Mouse (Mus musculus) kidney, embryonic 15.5 days (tissue): ENCODE data around the gene Arpp19. TPM values are rescaled to one million over a fixed set of nuclear protein-coding genes. Genes with fewer than 3 reads are reported as not detected.

Source experiments
- ATAC-seq: fragments of 200-750 bp; cut with Nextera tagmentation; replicated peaks from 2 replicates; pipeline ENCODE4 v1.8.0; 2017; ENCODE audit warnings: moderate TSS enrichment; ENCODE audit not compliant: low FRiP score
- H3K27ac ChIP-seq: fragments of 300-500 bp; sonication (generic); 2 replicates; pipeline ENCODE4 v1.5.1; 2015; ENCODE audit warnings: mild to moderate bottlenecking, inconsistent platforms
- H3K27me3 ChIP-seq: fragments of 300-500 bp; sonication (generic); 2 replicates; pipeline ENCODE4 v1.6.1; 2015; ENCODE audit warnings: inconsistent platforms
- H3K36me3 ChIP-seq: fragments of 300-500 bp; sonication (generic); 2 replicates; pipeline ENCODE4 v1.6.1; 2015; ENCODE audit warnings: inconsistent platforms
- H3K4me1 ChIP-seq: fragments of 300-500 bp; sonication (generic); 2 replicates; pipeline ENCODE4 v1.6.1; 2015; ENCODE audit warnings: inconsistent platforms
- H3K4me2 ChIP-seq: fragments of 300-500 bp; sonication (generic); 2 replicates; pipeline ENCODE4 v1.6.1; 2015; ENCODE audit warnings: moderate library complexity, mild to moderate bottlenecking, inconsistent platforms
- H3K4me3 ChIP-seq: fragments of 300-500 bp; sonication (generic); replicated peaks from 2 replicates; pipeline ENCODE4 v1.5.1; 2015; ENCODE audit warnings: mild to moderate bottlenecking, inconsistent platforms
- H3K9ac ChIP-seq: fragments of 300-500 bp; sonication (generic); 2 replicates; pipeline ENCODE4 v1.6.1; 2015; ENCODE audit warnings: mild to moderate bottlenecking, inconsistent platforms
- H3K9me3 ChIP-seq: fragments of 300-500 bp; sonication (generic); replicated peaks from 2 replicates; pipeline ENCODE4 v1.6.1; 2016; ENCODE audit warnings: inconsistent platforms
- WGBS: fragments of 180-500 bp; shearing (Covaris S2); methylation state at CpG from one replicate; pipeline ENCODE4 v1.1.7; 2015; ENCODE audit warnings: mixed read lengths; 5-methylcytosine and 5-hydroxymethylcytosine counted together
- polyA plus RNA-seq: library from polyadenylated mRNA; unstranded; fragments of >200 nt; fragmentation: Nextera tagmentation; extraction: Ambion mirVana; gene quantifications from 2 replicates; pipeline ENCODE4 v1.2.1, GENCODE M21; 2015

Gene Arpp19
- polyA plus RNA-seq, 1 experiment from 2014 or later = 283 TPM

DNA sequence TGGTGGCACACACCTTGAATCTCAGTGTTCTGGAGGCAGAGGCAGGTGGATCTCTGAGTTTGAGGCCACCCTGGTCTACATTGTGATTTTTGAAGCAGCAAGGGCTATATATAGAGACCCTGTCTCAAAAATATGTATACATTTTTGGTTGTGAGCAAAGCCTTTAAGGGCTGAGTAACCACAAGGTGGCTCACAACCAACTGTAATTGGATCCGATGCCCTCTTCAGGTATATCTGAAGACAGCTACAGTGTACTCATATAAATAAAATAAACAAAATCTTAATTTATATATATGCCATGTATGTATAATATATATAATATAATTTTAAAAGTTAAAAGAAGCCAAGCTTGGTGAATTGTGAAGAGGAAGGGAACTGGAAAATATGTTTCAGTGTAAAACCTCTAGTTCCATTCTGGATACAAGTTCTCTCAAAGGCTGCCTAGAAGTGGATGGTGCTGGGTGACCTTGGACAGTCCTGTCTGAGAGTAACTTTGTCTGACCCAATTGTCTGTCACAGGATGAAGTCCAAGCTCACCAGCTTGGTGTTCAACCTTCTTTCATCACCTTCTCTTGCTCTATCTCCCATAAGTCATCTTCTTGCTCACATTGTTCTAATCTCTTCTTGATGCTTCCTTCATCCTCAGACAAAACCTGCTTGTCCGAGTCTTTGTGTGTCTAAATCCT lies 4.6 kb downstream of the Arpp19 start:
- no peak for ATAC-seq
- Histone ChIP-seq H3K27ac (no peak overlapping the region), H3K9ac (no peak overlapping the region), H3K4me1 (peaks cover 12% of the 10 kb centered on the region), H3K36me3 (peaks cover 28% of the 10 kb centered on the region), H3K27me3 (no peaks in the 10 kb centered on the region), H3K9me3 (no peaks in the 10 kb centered on the region), H3K4me2 (no peak overlapping the region), H3K4me3 (no peak overlapping the region)
- WGBS = 83% methylated on average over 2 of the region's 2 CpGs

GRCm38 (mm10) chr9:75043191-75043590 lies 5.8 kb downstream of the Arpp19 start:
- Histone ChIP-seq H3K36me3 (peaks cover 28% of the 10 kb centered on the region), H3K4me3 (no peak overlapping the region), H3K9me3 (no peaks in the 10 kb centered on the region), H3K4me2 (no peak overlapping the region), H3K4me1 (peaks cover 12% of the 10 kb centered on the region), H3K27me3 (no peaks in the 10 kb centered on the region), H3K27ac (no peak overlapping the region), H3K9ac (no peak overlapping the region)
- ATAC-seq = no peak
- WGBS = 89% methylated on average over 2 of the region's 2 CpGs

DNA sequence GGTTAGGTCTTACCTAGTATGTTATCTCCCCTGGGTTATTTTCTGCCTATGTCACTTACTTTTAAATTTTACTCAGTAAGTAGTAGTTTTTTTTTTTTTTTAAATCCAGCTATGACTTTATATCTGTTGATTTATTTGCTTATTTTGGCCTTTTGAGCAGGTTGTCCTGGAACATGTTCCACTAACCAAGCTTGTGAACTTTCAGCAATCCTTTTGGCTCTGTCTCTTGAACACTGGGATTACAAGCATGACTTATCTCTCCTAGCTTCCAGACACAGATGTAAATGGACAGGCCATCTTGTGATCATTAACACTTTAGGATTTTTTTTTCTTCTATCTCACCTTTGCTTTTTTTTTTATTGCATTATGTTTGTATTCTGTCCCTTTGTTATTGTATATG lies 9.7 kb downstream of the Arpp19 start:
- Histone ChIP-seq H3K4me1 (no peaks in the 10 kb centered on the region), H3K4me2 (no peak overlapping the region), H3K9ac (no peak overlapping the region), H3K4me3 (no peak overlapping the region), H3K9me3 (no peaks in the 10 kb centered on the region), H3K27me3 (no peaks in the 10 kb centered on the region), H3K36me3 (peaks cover 29% of the 10 kb centered on the region), H3K27ac (no peak overlapping the region)
- no peak for ATAC-seq

DNA sequence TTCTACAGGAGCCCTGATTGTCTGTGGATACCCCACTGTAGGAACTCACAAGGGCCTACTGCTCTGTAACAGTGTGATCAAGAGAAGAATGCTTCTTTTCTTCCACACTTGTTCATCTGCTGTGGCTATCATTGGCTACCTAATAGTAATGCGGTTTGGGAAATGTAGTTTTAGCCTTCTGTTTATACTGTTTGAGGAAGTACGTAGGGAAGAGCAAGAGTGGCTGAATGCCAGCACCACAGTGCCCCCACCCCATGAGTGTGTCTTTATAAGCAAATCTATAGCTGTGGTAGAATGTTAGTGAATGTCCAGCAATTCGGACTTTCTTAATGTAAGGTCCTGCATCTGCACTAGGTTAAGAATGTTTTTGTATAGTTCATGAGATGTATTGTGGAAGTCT lies 11.7 kb downstream of the Arpp19 start:
- WGBS = 74% methylated on average over 3 of the region's 3 CpGs
- no peaks in the 10 kb centered on the region for H3K27me3 ChIP-seq
- no peak overlapping the region for H3K27ac ChIP-seq
- no peaks in the 10 kb centered on the region for H3K4me1 ChIP-seq
- ATAC-seq = no peak
- no peak overlapping the region for H3K9ac ChIP-seq
- H3K4me2 ChIP-seq = no peak overlapping the region
- peaks cover 25% of the 10 kb centered on the region for H3K36me3 ChIP-seq
- no peak overlapping the region for H3K4me3 ChIP-seq
- H3K9me3 ChIP-seq = no peaks in the 10 kb centered on the region

- Histone ChIP-seq H3K36me3 (peaks cover 24% of the 10 kb centered on the region), H3K27me3 (no peaks in the 10 kb centered on the region), H3K4me3 (no peak overlapping the region), H3K27ac (no peak overlapping the region), H3K4me1 (no peaks in the 10 kb centered on the region), H3K9me3 (no peaks in the 10 kb centered on the region), H3K4me2 (no peak overlapping the region), H3K9ac (no peak overlapping the region)
- 34% methylated on average over 3 of the region's 3 CpGs for WGBS
- ATAC-seq = no peak
Observed at GRCm38 (mm10) chr9:75050003-75050402, 12.6 kb downstream of the Arpp19 start.

DNA sequence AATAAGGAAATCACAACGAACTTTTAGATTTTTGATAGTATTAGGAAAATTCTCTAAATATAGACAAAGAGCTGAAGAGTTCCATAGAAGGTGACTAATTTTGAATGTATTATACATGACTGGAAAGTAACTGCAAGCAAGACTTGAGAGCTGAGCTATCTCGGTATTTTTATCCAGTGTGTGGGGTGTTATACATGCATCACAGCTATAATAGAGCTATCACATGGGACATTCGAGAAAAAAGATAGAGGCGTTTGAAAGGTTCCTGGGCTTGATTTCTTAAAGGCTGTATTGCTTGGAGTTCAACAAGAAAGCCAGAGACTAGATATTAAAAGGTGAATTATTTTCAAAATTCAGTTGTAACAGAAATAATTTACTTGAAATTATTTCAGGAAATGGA lies 14.4 kb downstream of the Arpp19 start:
- no peaks in the 10 kb centered on the region for H3K27me3 ChIP-seq
- no peak overlapping the region for H3K9ac ChIP-seq
- peaks cover 20% of the 10 kb centered on the region for H3K36me3 ChIP-seq
- H3K9me3 ChIP-seq = no peaks in the 10 kb centered on the region
- ATAC-seq = no peak
- no peaks in the 10 kb centered on the region for H3K4me1 ChIP-seq
- H3K4me3 ChIP-seq = no peak overlapping the region
- WGBS = 92% methylated on average over 4 of the region's 4 CpGs
- no peak overlapping the region for H3K27ac ChIP-seq
- no peak overlapping the region for H3K4me2 ChIP-seq

GRCm38 (mm10) chr9:75055046-75055445 lies 17.6 kb downstream of the Arpp19 start:
- Histone ChIP-seq H3K4me2 (no peak overlapping the region), H3K27me3 (no peaks in the 10 kb centered on the region), H3K36me3 (peaks cover 49% of the 10 kb centered on the region), H3K9me3 (no peaks in the 10 kb centered on the region), H3K27ac (no peak overlapping the region), H3K4me3 (no peak overlapping the region), H3K9ac (no peak overlapping the region), H3K4me1 (no peaks in the 10 kb centered on the region)
- ATAC-seq = no peak
- WGBS = 89% methylated on average over 5 of the region's 5 CpGs

GRCm38 (mm10) chr9:75064678-75065331 lies 27.4 kb downstream of the Arpp19 start:
- Histone ChIP-seq H3K36me3 (peaks cover 6% of the 10 kb centered on the region), H3K27ac (0 out of 2 replicates have a peak overlapping the region, but pooled peaks have one; percentile 23), H3K27me3 (no peaks in the 10 kb centered on the region), H3K4me1 (peaks cover 3% of the 10 kb centered on the region; the same call in 1 of the 2 replicates), H3K4me3 (no peak overlapping the region), H3K4me2 (no peak overlapping the region), H3K9ac (no peak overlapping the region), H3K9me3 (no peaks in the 10 kb centered on the region)
- 59% methylated on average over 9 of the region's 9 CpGs for WGBS
- ATAC-seq = 0 out of 2 replicates have a peak, but pooled peaks have one; percentile 15

- Histone ChIP-seq H3K4me2 (peak within 1 kb of the TSS; percentile 94), H3K9me3 (no peaks in the 10 kb centered on the region), H3K9ac (peak within 1 kb of the TSS; percentile 75), H3K36me3 (no peaks in the 10 kb centered on the region), H3K4me3 (peak within 1 kb of the TSS; percentile 93), H3K4me1 (peaks cover 12% of the 10 kb centered on the region), H3K27me3 (no peaks in the 10 kb centered on the region), H3K27ac (peak within 1 kb of the TSS; percentile 86)
- no peak; the same call in 1 of the 2 replicates for ATAC-seq
- WGBS = 23% methylated on average over 23 of the region's 23 CpGs
Observed at GRCm38 (mm10) chr9:75070457-75071028, 33.1 kb downstream of the Arpp19 start, which contains the start of gene Myo5a. TSS of gene Myo5a (plus strand) at chr9:75071015.

GRCm38 (mm10) chr9:75071029-75071705 lies 33.8 kb downstream of the Arpp19 start:
- peak; percentile 98 for ATAC-seq
- no peaks in the 10 kb centered on the region for H3K36me3 ChIP-seq
- H3K27me3 ChIP-seq = no peaks in the 10 kb centered on the region
- H3K9ac ChIP-seq = peak overlapping the region; percentile 75
- peak overlapping the region; percentile 93 for H3K4me3 ChIP-seq
- no peaks in the 10 kb centered on the region for H3K9me3 ChIP-seq
- peak overlapping the region; percentile 86 for H3K27ac ChIP-seq
- H3K4me2 ChIP-seq = peak overlapping the region; percentile 94
- WGBS = under 1% methylated on average over 63 of the region's 92 CpGs
- peaks cover 12% of the 10 kb centered on the region for H3K4me1 ChIP-seq

GRCm38 (mm10) chr9:75071706-75072192 lies 34.3 kb downstream of the Arpp19 start:
- no peaks in the 10 kb centered on the region for H3K9me3 ChIP-seq
- H3K27me3 ChIP-seq = no peaks in the 10 kb centered on the region
- peak overlapping the region; percentile 93 for H3K4me3 ChIP-seq
- peak overlapping the region; percentile 75 for H3K9ac ChIP-seq
- peak overlapping the region; percentile 86 for H3K27ac ChIP-seq
- peaks cover 12% of the 10 kb centered on the region for H3K4me1 ChIP-seq
- 0% methylated on average over 29 of the region's 29 CpGs for WGBS
- no peaks in the 10 kb centered on the region for H3K36me3 ChIP-seq
- peak; percentile 5; the same call in 1 of the 2 replicates for ATAC-seq
- peak overlapping the region; percentile 94 for H3K4me2 ChIP-seq

GRCm38 (mm10) chr9:75072361-75072760 lies 34.9 kb downstream of the Arpp19 start:
- Histone ChIP-seq H3K4me3 (peak overlapping the region; percentile 93), H3K4me1 (peaks cover 12% of the 10 kb centered on the region), H3K36me3 (no peaks in the 10 kb centered on the region), H3K27ac (no peak overlapping the region), H3K27me3 (no peaks in the 10 kb centered on the region), H3K9ac (peak overlapping the region; percentile 75; the same call in 1 of the 2 replicates), H3K9me3 (no peaks in the 10 kb centered on the region), H3K4me2 (peak overlapping the region; percentile 94)
- 37% methylated on average over 3 of the region's 3 CpGs for WGBS
- no peak for ATAC-seq
